In genomic region chr2:70118376-70119264, GRCm38 (mm10) we compare ENCODE assay signal across 30 mouse cellular contexts.
DNase-seq lines count a peak whose midpoint lies in the region; ATAC-seq and TF ChIP-seq lines count a peak whose summit lies in the region.
"Had no signal": no experiment of that assay in that cellular context is flagged by ENCODE, and none has a peak within 500 bp of the region (broad histone marks: within the 10 kb centered on the region; RNA-seq: fewer than 3 reads in every experiment).

No protein-coding gene starts in this region.

- 0 out of 2 replicates have a peak overlapping the region, but pooled peaks have one; percentile 23 for H3K27ac ChIP-seq in neural tube, embryonic 15.5 days (replicated peaks)
- peak overlapping the region; percentile 99 for H3K27ac ChIP-seq in olfactory bulb, adult 2 months (ENCODE audit: insufficient read depth, low read depth, low read length)
- H3K27ac ChIP-seq: embryonic facial prominence, embryonic 15.5 days; heart, embryonic 15.5 days; hindbrain, embryonic 14.5 days; intestine, embryonic 15.5 days; limb, embryonic 12.5 days; midbrain, embryonic 13.5 days; neural tube, embryonic 13.5 days; stomach, embryonic 15.5 days had no signal

- ATAC-seq in neural tube, embryonic 15.5 days (ENCODE audit: low FRiP score) = no peak
- ATAC-seq in activated CD4-positive, CD25-positive, alpha-beta regulatory T cell, adult 4 months = peak; percentile 62
- ATAC-seq: forebrain, embryonic 14.5 days; intestine, embryonic 15.5 days; midbrain, embryonic 13.5 days had no signal

- DNase-seq in adrenal gland, postnatal 14 days = peak; percentile 20
- DNase-seq in adrenal gland, postnatal 10 days = no peak
- DNase-seq in neural tube, embryonic 10.5 days (ENCODE audit: extremely low spot score, low spot score) = no peak
- DNase-seq in embryo, embryonic 9.5 days (ENCODE audit: extremely low spot score) = no peak
- DNase-seq in gastrocnemius, adult 18-20 months (ENCODE audit: low spot score) = no peak
- DNase-seq: cerebellum, adult 2 months; cerebellum, postnatal 36 days; gastrocnemius, postnatal 14 days; heart, adult 18-20 months; heart, postnatal 4 days; kidney, adult 8-10 months; kidney, postnatal 10 days; layer of hippocampus, postnatal 36 days; lung, adult 18-20 months; lung, postnatal 10 days; right cerebral cortex, adult 18-20 months; thymus, postnatal 4 days had no signal

- no peak for TF ChIP-seq CTCF in olfactory bulb, adult 2 months (IDR thresholded peaks at IDR 0.05; ENCODE audit: insufficient read depth, low read depth, low read length)

- H3K4me2 ChIP-seq in neural tube, embryonic 15.5 days = no peak overlapping the region
- H3K4me2 ChIP-seq: embryonic facial prominence, embryonic 15.5 days; heart, embryonic 15.5 days; hindbrain, embryonic 14.5 days; intestine, embryonic 15.5 days; limb, embryonic 12.5 days; liver, embryonic 11.5 days; midbrain, embryonic 13.5 days; neural tube, embryonic 13.5 days; stomach, embryonic 15.5 days had no signal

- no peaks in the 10 kb centered on the region for H3K27me3 ChIP-seq in neural tube, embryonic 15.5 days (replicated peaks)
- H3K27me3 ChIP-seq: embryonic facial prominence, embryonic 15.5 days; intestine, embryonic 15.5 days; midbrain, embryonic 13.5 days; neural tube, embryonic 13.5 days; stomach, embryonic 15.5 days had no signal

- peaks cover 11% of the 10 kb centered on the region for H3K4me1 ChIP-seq in neural tube, embryonic 15.5 days
- peaks cover 23% of the 10 kb centered on the region for H3K4me1 ChIP-seq in olfactory bulb, adult 2 months (ENCODE audit: control insufficient read depth, insufficient read depth, low read length)
- H3K4me1 ChIP-seq: embryonic facial prominence, embryonic 15.5 days; heart, embryonic 15.5 days; intestine, embryonic 15.5 days; stomach, embryonic 15.5 days had no signal

- no peak overlapping the region for H3K9ac ChIP-seq in neural tube, embryonic 15.5 days (replicated peaks)
- H3K9ac ChIP-seq: embryonic facial prominence, embryonic 15.5 days; heart, embryonic 15.5 days; hindbrain, embryonic 14.5 days; intestine, embryonic 15.5 days; limb, embryonic 12.5 days; midbrain, embryonic 13.5 days; neural tube, embryonic 13.5 days; stomach, embryonic 15.5 days had no signal

- no peaks in the 10 kb centered on the region for H3K36me3 ChIP-seq in neural tube, embryonic 15.5 days
- H3K36me3 ChIP-seq: embryonic facial prominence, embryonic 15.5 days; heart, embryonic 15.5 days; intestine, embryonic 15.5 days; limb, embryonic 12.5 days; midbrain, embryonic 13.5 days; neural tube, embryonic 13.5 days; stomach, embryonic 15.5 days had no signal

- H3K4me3 ChIP-seq in neural tube, embryonic 15.5 days (replicated peaks) = no peak overlapping the region
- no peak overlapping the region for H3K4me3 ChIP-seq in olfactory bulb, adult 2 months (ENCODE audit: insufficient read depth, low read depth, low read length)
- H3K4me3 ChIP-seq: embryonic facial prominence, embryonic 15.5 days; heart, embryonic 15.5 days; intestine, embryonic 15.5 days; limb, embryonic 12.5 days; midbrain, embryonic 13.5 days; neural tube, embryonic 13.5 days; stomach, embryonic 15.5 days had no signal

- no peak for TF ChIP-seq POLR2A in olfactory bulb, adult 2 months (IDR thresholded peaks at IDR 0.05; ENCODE audit: insufficient read depth, low read depth, low read length)

- no peaks in the 10 kb centered on the region for H3K9me3 ChIP-seq in neural tube, embryonic 15.5 days (replicated peaks)
- H3K9me3 ChIP-seq: embryonic facial prominence, embryonic 15.5 days; heart, embryonic 15.5 days; intestine, embryonic 15.5 days; limb, embryonic 12.5 days; midbrain, embryonic 13.5 days; neural tube, embryonic 13.5 days; stomach, embryonic 15.5 days had no signal

- WGBS in neural tube, embryonic 15.5 days = 59% methylated on average over 16 of the region's 16 CpGs
- 41% methylated on average over 16 of the region's 16 CpGs for WGBS in olfactory bulb, adult 2 months
